Mouse (Mus musculus): ENCODE data around the gene Chrm2. TPM values are rescaled to one million over a fixed set of nuclear protein-coding genes. Genes with fewer than 3 reads are reported as not detected.

The Chrm2 gene
- 4.7 and 4.8 TPM in 2 replicates for polyA plus RNA-seq (2012; rRNA removed)

- 0 out of 2 replicates have a peak, but pooled peaks have one; percentile 24 for TF ChIP-seq POLR2A (IDR thresholded peaks at IDR 0.05; ENCODE audit: extremely low read depth, insufficient read depth, low read length)
- TF ChIP-seq CTCF (IDR thresholded peaks at IDR 0.05; ENCODE audit: extremely low read depth, insufficient read depth, low read length), result no peak
- no peaks in the 10 kb centered on the region for H3K4me1 ChIP-seq (ENCODE audit: control insufficient read depth, insufficient read depth, low read length)
- H3K27ac ChIP-seq (ENCODE audit: insufficient read depth, low read length), result no peak within 1 kb of the TSS
- H3K4me3 ChIP-seq (ENCODE audit: insufficient read depth, low read length), result peak within 1 kb of the TSS; percentile 57
Measured at GRCm38 (mm10) chr6:36387612-36388400, at the start of gene Chrm2. Gene Chrm2, plus strand, starts transcription at chr6:36388084.

GRCm38 (mm10) chr6:36373983-36374382 lies 13.9 kb upstream of the Chrm2 start:
- H3K27ac ChIP-seq (ENCODE audit: insufficient read depth, low read length), result no peak overlapping the region
- no peak overlapping the region for H3K4me3 ChIP-seq (ENCODE audit: insufficient read depth, low read length)
- H3K4me1 ChIP-seq (ENCODE audit: control insufficient read depth, insufficient read depth, low read length), result no peaks in the 10 kb centered on the region
- TF ChIP-seq CTCF (IDR thresholded peaks at IDR 0.05; ENCODE audit: extremely low read depth, insufficient read depth, low read length) (no peak), POLR2A (IDR thresholded peaks at IDR 0.05; ENCODE audit: extremely low read depth, insufficient read depth, low read length) (no peak)

DNA sequence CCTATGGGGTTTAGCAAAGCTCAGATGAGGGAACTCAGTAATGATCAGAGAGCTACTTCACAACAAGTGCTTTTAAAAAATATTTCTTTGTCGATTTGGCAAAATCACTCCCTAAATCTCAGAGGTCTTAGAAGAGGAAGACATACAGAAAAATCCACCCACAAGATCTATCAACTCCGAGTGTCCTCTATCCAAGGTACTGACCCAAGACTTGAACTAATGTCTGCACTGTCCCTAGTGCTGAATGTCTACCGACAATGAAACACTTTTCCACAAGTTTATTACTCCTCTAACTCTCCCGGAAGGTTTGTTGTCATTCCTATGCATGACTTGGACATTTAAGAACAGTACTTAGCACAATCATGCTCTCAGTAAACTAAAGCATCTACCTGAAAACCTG lies 9.9 kb upstream of the Chrm2 start:
- Histone ChIP-seq H3K4me3 (ENCODE audit: insufficient read depth, low read length) (no peak overlapping the region), H3K27ac (ENCODE audit: insufficient read depth, low read length) (no peak overlapping the region), H3K4me1 (ENCODE audit: control insufficient read depth, insufficient read depth, low read length) (no peaks in the 10 kb centered on the region)
- TF ChIP-seq CTCF (IDR thresholded peaks at IDR 0.05; ENCODE audit: extremely low read depth, insufficient read depth, low read length), result no peak
- no peak for TF ChIP-seq POLR2A (IDR thresholded peaks at IDR 0.05; ENCODE audit: extremely low read depth, insufficient read depth, low read length)

GRCm38 (mm10) chr6:36384102-36384501 lies 3.8 kb upstream of the Chrm2 start:
- Histone ChIP-seq H3K4me1 (ENCODE audit: control insufficient read depth, insufficient read depth, low read length) (no peaks in the 10 kb centered on the region), H3K4me3 (ENCODE audit: insufficient read depth, low read length) (no peak overlapping the region), H3K27ac (ENCODE audit: insufficient read depth, low read length) (no peak overlapping the region)
- TF ChIP-seq POLR2A (IDR thresholded peaks at IDR 0.05; ENCODE audit: extremely low read depth, insufficient read depth, low read length) (no peak), CTCF (IDR thresholded peaks at IDR 0.05; ENCODE audit: extremely low read depth, insufficient read depth, low read length) (no peak)

GRCm38 (mm10) chr6:36388401-36389259 lies 746 bp downstream of the Chrm2 start:
- TF ChIP-seq POLR2A (IDR thresholded peaks at IDR 0.05; ENCODE audit: extremely low read depth, insufficient read depth, low read length) (no peak), CTCF (IDR thresholded peaks at IDR 0.05; ENCODE audit: extremely low read depth, insufficient read depth, low read length) (no peak)
- Histone ChIP-seq H3K4me1 (ENCODE audit: control insufficient read depth, insufficient read depth, low read length) (no peaks in the 10 kb centered on the region), H3K4me3 (ENCODE audit: insufficient read depth, low read length) (peak overlapping the region; percentile 57), H3K27ac (ENCODE audit: insufficient read depth, low read length) (no peak overlapping the region)

- no peak overlapping the region for H3K27ac ChIP-seq (ENCODE audit: insufficient read depth, low read length)
- TF ChIP-seq POLR2A (IDR thresholded peaks at IDR 0.05; ENCODE audit: extremely low read depth, insufficient read depth, low read length), result no peak
- TF ChIP-seq CTCF (IDR thresholded peaks at IDR 0.05; ENCODE audit: extremely low read depth, insufficient read depth, low read length), result no peak
- no peaks in the 10 kb centered on the region for H3K4me1 ChIP-seq (ENCODE audit: control insufficient read depth, insufficient read depth, low read length)
- peak overlapping the region; percentile 57 for H3K4me3 ChIP-seq (ENCODE audit: insufficient read depth, low read length)
Measured at GRCm38 (mm10) chr6:36389260-36389965, 1.5 kb downstream of the Chrm2 start.

DNA sequence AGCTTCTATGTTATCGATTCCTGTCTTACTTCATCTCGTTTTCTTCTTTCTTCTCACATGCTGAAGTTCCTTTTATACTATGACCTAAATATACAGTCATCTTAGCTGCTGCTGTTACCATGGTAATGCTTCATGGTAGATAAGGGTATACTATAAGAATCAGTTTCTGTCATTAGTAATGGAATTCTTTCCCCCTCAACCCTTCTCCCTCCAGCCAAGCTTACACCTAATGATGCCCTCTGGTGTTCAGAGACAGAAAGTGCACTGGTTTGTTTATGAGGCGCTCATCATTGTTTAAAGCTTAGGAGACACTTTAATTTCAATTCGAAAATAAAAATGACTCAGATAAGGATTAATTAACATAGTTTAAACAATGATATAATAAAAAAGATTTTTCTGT lies 5.8 kb downstream of the Chrm2 start:
- Histone ChIP-seq H3K27ac (ENCODE audit: insufficient read depth, low read length) (no peak overlapping the region), H3K4me3 (ENCODE audit: insufficient read depth, low read length) (no peak overlapping the region), H3K4me1 (ENCODE audit: control insufficient read depth, insufficient read depth, low read length) (no peaks in the 10 kb centered on the region)
- peak; percentile 38; the same call in 1 of the 2 replicates for TF ChIP-seq CTCF (IDR thresholded peaks at IDR 0.05; ENCODE audit: extremely low read depth, insufficient read depth, low read length)
- no peak for TF ChIP-seq POLR2A (IDR thresholded peaks at IDR 0.05; ENCODE audit: extremely low read depth, insufficient read depth, low read length)

DNA sequence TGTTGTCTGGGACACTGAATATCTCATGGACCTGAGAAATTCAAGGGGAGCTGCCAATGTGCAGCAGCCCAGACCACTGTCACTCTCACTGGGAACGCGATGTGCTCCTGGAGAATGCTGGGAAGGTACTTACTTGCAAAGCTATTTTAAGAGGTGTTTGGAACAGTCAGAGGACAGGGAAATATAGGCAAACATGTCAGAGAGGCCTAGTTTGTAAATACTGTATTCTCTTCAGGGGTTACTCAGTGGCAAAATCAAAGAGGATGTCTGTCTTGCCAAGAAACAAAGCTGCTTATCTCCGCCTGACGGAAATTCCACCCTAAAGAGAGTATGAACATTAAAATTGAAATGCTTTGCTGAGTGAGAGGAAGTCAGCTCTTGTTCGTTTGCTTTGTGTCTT lies 17.3 kb downstream of the Chrm2 start:
- no peak overlapping the region for H3K27ac ChIP-seq (ENCODE audit: insufficient read depth, low read length)
- no peaks in the 10 kb centered on the region for H3K4me1 ChIP-seq (ENCODE audit: control insufficient read depth, insufficient read depth, low read length)
- no peak overlapping the region for H3K4me3 ChIP-seq (ENCODE audit: insufficient read depth, low read length)
- TF ChIP-seq CTCF (IDR thresholded peaks at IDR 0.05; ENCODE audit: extremely low read depth, insufficient read depth, low read length), result no peak
- no peak for TF ChIP-seq POLR2A (IDR thresholded peaks at IDR 0.05; ENCODE audit: extremely low read depth, insufficient read depth, low read length)

GRCm38 (mm10) chr6:36409016-36409415 lies 21.1 kb downstream of the Chrm2 start:
- H3K4me1 ChIP-seq (ENCODE audit: control insufficient read depth, insufficient read depth, low read length), result no peaks in the 10 kb centered on the region

More at GRCm38 (mm10) chr6:36409016-36409415, 21.1 kb downstream of the Chrm2 start:
- Histone ChIP-seq H3K4me3 (ENCODE audit: insufficient read depth, low read length) (no peak overlapping the region), H3K27ac (ENCODE audit: insufficient read depth, low read length) (no peak overlapping the region)
- TF ChIP-seq CTCF (IDR thresholded peaks at IDR 0.05; ENCODE audit: extremely low read depth, insufficient read depth, low read length) (no peak), POLR2A (IDR thresholded peaks at IDR 0.05; ENCODE audit: extremely low read depth, insufficient read depth, low read length) (no peak)
